Mouse (Mus musculus): ENCODE results near the gene Calr.

The Calr gene

DNA sequence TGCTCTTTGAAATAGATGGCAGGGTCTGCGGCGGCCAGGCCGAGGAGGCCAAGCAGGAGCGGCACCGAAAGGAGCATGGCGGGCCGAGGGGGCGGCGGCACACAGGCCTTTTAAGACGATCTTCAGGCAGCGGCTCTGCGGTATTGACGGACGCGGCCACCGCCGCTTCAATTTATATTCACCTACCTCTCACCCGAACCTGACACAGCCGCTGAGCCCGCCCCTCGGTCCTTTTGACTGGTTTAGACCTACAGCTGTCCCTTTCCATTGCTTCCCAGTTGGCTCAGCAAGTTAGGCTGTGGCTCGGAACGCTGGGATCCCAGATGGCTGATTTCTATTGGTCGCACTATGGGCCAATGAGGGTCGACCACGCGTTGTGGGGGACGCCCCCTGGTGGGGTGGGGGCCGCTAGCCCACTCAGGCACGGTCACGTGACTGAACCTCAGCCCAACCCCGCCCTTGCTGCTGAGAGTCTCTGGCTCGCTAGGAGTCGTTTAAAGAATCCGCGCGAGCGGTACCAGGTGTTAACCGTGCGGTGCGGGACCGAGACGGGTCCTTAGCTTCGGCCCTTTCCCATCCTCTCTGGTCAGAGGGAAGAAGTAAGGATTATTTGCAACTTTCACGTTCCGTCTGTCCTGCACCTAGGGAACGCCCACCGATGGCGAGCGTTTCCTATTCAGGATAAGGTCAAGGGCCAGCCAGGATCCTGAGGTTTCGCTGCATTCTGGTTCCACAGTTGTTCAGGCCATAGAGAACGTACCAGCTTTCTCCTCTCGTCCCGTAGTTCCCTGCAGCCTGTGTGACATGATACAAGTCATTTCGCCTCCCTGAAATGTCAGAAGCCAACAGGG lies at the start of gene Calr:
Calr (minus strand) TSS at position 213 of the 851 bp plus-strand sequence.
- DNase-seq, result peak; percentile 100

- no peak for DNase-seq
Observed at GRCm38 (mm10) chr8:84895963-84896362, 49.2 kb upstream of the Calr start.

DNA sequence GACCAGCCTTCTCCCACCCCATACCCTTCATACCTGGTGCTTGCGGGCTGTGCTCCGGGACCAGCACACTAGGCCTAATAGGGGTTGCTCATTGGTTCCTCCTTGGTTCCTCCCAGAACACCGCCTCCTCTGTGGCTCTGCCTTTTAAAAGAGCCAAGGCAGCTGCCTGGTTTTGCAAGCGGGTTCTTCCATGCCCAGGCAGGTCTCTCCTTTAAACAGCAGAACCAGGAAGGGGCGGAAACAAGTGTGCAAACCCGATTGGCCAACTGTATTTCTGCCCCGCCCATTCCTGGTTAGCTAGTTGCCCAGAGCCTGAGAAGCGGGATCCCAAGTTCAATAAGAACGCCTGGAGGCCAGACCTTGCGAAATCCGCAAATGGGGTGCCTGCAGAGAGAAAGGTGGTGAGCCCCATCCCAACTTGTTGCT lies 47.0 kb upstream of the Calr start, which contains the start of gene Gcdh:
Gcdh (minus strand) TSS at position 213 of the 426 bp plus-strand sequence.
- peak; percentile 97 for DNase-seq

DNA sequence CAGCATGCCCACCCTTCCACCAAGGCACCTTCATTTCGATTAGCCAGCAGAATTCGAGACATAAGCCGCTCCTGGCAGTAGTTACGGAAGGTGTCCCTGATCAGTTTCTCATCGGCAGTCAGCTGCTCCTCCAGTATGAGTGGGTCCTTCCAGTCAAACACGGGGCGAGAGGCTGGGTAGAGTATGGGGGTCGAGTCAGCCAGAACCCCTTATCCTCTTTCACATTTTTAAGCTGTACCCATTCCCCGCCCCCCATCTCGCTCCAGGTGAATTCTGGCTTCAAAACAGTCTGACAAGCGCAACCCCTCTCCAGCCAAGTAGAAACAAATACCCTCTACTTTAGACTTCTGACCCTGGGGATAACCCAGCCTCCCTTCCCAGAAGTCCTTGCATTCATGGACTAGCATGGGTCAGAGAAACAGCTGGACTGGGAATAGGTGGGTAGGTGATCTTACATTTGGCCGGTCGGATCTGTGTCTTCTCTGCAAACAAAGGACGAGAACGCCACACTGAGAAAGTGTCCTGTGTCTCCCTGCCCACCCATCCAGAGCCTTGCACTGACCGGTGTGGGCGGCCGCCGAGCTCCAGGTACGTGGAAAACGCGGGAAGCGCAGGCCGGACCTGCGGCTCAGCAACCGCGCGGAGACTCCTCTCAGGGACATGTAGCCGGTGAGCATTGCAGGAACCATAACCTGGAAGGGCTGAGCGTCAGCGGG lies 46.4 kb upstream of the Calr start:
- DNase-seq, result peak; percentile 23

DNA sequence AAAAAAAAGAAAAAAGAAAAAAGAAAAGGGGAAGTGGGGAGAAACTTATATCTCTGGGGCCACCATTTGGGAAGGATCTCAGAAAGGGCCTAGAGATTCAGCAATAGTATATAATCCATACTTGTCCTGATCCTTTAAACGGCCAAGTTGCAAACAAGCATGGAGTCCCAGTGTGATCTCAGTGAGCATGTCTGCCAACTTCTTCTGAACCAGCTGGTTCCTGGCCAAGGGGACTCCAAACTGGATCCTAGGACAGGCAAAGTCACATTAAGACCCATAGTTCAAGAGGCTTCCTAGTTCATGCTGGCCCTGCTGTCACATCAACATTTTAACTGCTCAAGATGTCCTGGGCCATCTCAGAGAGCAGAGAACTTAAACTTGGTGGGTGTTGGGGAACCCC lies 42.4 kb upstream of the Calr start:
- no peak for DNase-seq

DNA sequence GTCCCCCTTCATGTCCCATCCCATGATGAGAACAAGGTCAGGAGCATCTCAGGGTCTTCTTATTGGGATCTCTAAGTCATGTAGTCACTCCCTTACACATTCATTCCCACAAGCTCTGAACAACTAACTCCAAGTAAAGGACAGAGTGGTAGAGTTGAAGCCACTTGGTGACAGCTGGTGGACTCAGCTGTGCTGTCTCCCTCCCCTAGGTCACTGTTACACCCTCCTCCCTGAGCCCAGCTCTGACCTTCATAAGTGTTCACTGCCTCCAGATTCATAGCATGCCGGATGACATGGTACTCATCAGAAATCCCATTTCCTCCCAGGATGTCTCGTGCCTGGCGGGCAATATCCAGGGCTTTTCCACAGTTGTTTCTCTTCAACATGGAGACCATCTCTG lies 41.5 kb upstream of the Calr start:
- no peak for DNase-seq

- no peak for DNase-seq
Observed at GRCm38 (mm10) chr8:84884728-84885127, 38.0 kb upstream of the Calr start.

DNA sequence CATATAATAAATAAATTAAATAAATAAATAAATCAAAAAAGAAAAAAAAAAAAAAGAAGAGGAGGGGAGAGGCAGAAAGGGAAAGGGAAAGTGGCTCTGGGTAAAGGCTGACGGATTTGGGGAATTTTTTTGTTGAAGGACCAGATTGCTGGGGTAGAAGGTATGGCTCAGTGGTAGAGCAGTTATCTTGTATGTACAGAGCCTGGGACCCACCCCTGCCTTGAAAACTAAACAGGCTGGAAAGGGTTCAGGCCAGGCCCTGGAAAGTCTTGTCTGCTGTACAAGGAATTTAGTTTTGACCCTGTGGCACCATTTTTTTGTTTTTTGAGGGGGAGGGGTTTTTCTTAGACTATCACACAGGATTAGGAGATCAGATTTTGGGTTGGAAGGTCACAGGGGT lies 32.2 kb upstream of the Calr start:
- no peak for DNase-seq

DNA sequence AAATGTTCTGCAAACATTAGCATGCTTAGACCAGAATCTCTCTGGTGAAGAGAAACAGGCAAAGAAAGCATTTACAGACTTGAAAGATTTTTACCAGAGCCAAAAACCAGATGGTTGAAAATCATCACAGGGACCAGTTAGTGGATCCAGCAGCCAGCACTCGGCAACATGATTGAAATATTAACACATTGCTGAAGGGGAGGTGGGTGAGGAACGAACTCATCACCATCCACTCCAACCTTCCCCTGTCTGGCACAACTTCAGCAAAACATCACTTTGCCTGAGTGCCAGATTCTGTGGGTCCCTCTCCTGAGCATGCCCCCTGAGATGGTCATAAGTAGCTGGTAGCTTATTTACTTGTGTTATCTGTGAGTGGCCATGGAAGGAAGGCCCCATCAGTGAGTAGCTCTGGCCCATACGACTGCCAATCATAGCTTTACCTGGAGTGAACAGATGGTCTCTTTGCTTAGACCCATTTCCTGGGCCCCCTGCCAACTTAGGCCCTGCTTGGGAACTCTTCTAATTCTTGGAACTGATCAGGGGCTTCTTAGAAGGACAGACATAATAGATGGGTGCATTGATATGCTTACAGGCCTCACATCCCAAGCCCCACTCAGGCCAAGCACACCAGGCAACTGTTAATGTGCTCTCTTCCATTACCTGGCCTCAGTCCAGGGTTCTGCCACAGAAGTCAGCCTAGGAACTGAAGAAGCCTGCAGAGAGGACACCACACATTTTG lies 30.7 kb upstream of the Calr start:
- no peak for DNase-seq

- DNase-seq, result no peak
Observed at GRCm38 (mm10) chr8:84874339-84874738, 27.6 kb upstream of the Calr start.

DNA sequence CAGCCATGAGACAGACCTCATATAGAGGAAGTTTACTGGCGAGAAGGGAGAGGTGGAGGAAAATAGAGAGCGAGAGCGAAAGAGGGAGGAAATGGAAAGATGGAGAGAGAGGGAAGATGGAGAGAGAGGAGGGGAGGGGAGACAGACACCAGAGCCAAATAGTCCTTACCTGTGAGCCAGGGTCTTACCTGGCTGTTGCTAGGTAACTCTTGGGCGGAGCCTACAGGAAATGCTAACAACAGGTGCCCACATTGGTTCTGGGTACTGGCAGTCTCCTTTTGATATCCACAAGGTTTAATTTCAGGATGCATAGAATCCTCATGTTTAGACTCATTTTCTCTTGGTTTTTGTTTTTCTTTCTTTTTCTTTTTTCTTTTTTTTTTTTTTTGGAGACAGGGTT lies 26.3 kb upstream of the Calr start:
- DNase-seq, result no peak

DNA sequence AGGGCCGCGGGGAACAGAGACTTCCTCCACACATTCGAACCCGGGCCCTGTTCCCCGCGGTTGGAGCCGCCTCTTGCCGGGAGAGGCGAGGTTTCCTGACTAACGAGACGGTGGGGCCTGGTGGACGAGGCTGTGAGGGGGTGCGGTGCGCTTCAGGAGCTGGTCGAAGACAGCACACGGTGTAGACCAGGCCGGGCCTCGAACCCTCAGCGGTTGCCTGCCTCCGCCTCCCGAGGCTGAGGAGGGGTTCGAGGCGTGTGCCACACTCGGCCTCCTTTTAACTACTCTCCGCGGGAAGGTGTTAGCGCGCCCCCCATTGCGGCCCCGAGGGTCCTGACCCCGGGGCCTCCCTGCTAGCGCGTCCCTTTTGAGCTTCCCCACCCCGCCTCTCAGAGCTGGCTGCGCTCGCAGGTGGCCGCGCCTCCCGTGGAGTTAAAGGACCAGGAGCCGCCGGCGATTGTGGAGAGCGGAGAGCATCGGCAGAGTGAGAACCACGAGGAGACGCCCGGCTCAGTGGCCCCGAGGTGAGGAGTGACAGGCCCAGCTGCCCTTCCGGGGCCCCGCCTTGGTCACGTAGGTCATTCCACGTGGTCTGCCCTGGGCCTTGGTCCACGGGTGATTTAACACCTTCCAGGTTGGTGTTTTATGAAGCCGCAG lies 25.7 kb upstream of the Calr start:
- peak; percentile 38 for DNase-seq

GRCm38 (mm10) chr8:84871376-84872308 lies 24.9 kb upstream of the Calr start, which contains the start of gene Syce2:
Syce2 (plus strand) TSS chr8:84872111.
- peak; percentile 90 for DNase-seq

DNA sequence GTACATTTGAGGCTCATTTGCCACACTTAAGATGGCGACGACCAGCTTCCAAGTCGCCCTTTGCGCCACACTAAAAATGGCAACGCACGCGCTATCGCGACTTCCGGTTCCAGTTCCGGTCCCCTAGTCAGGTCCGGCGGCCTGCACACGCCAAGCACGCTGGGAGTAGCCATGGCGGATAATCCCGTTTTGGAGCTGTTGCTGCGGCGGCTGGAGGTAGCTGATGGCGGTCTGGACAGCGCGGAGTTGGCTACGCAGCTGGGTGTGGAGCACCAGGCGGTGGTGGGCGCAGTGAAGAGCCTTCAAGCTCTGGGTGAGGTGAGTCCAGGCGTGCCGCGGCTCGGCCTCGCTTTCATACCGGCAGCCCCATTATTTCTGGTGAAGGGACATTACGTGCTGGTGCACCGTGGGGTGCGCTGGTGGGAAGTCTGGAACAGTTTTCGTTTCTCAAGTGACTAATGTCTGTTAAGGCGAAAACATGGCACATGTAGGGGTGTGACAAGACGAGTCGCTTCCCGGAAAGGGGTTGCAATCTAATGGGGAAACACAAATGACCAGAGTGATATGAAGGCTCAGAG lies 10.2 kb upstream of the Calr start, which contains the start of gene Farsa:
Farsa (plus strand) TSS at position 126 of the 578 bp plus-strand sequence.
- peak; percentile 96 for DNase-seq

- no peak for DNase-seq
Observed at GRCm38 (mm10) chr8:84856434-84856833, 9.7 kb upstream of the Calr start.

GRCm38 (mm10) chr8:84847684-84848435 lies 1.1 kb upstream of the Calr start:
- DNase-seq, result no peak

- no peak for DNase-seq
Observed at GRCm38 (mm10) chr8:84846094-84846721, 526 bp downstream of the Calr start.

- peak; percentile 70 for DNase-seq
Observed at GRCm38 (mm10) chr8:84845355-84846093, 1.2 kb downstream of the Calr start.
